Mouse (Mus musculus): Measurements from ENCODE around the gene Adora2b. TPM values are rescaled to one million over a fixed set of nuclear protein-coding genes. Genes with fewer than 3 reads are reported as not detected.

The Adora2b gene
- polyA plus RNA-seq, 1 experiment from 2014 or later, result 3.4 TPM

GRCm38 (mm10) chr11:62249266-62250037 lies 668 bp downstream of the Adora2b start:
- DNase-seq (ENCODE audit: low spot score, missing footprints), result peak; percentile 96
- peaks cover 6% of the 10 kb centered on the region; the same call in 1 of the 2 replicates for H3K4me1 ChIP-seq (ENCODE audit: control insufficient read depth, insufficient read depth, low read length)
- peak overlapping the region; percentile 45 for H3K4me3 ChIP-seq (ENCODE audit: low read depth, low read length)
- H3K27me3 ChIP-seq (ENCODE audit: control insufficient read depth, insufficient read depth, low read length), result peaks cover 27% of the 10 kb centered on the region
- 3% methylated on average over 35 of the region's 35 CpGs for WGBS
- peak overlapping the region; percentile 99 for H3K4me2 ChIP-seq
- no peaks in the 10 kb centered on the region for H3K36me3 ChIP-seq (ENCODE audit: control insufficient read depth, insufficient read depth, low read length)
- H3K9ac ChIP-seq (ENCODE audit: low read length), result peak overlapping the region; percentile 37
- no peaks in the 10 kb centered on the region for H3K9me3 ChIP-seq (ENCODE audit: control insufficient read depth, low read length)
- ATAC-seq (ENCODE audit: low FRiP score), result peak; percentile 10
- no peak overlapping the region for H3K27ac ChIP-seq (ENCODE audit: low read depth, low read length)

- Histone ChIP-seq H3K27me3 (ENCODE audit: control insufficient read depth, insufficient read depth, low read length) (peaks cover 27% of the 10 kb centered on the region), H3K27ac (ENCODE audit: low read depth, low read length) (no peak overlapping the region), H3K4me3 (ENCODE audit: low read depth, low read length) (no peak overlapping the region), H3K9ac (ENCODE audit: low read length) (no peak overlapping the region), H3K4me2 (peak overlapping the region; percentile 4; the same call in 1 of the 2 replicates), H3K9me3 (ENCODE audit: control insufficient read depth, low read length) (no peaks in the 10 kb centered on the region), H3K36me3 (ENCODE audit: control insufficient read depth, insufficient read depth, low read length) (no peaks in the 10 kb centered on the region), H3K4me1 (ENCODE audit: control insufficient read depth, insufficient read depth, low read length) (peaks cover 6% of the 10 kb centered on the region; the same call in 1 of the 2 replicates)
- 73% methylated on average over 11 of the region's 11 CpGs for WGBS
- ATAC-seq (ENCODE audit: low FRiP score) (no peak), DNase-seq (ENCODE audit: low spot score, missing footprints) (peak; percentile 87)
These were observed 2.3 kb downstream of the Adora2b start for GRCm38 (mm10) chr11:62251047-62251446.

- Histone ChIP-seq H3K9ac (ENCODE audit: low read length) (no peak overlapping the region), H3K36me3 (ENCODE audit: control insufficient read depth, insufficient read depth, low read length) (no peaks in the 10 kb centered on the region), H3K4me3 (ENCODE audit: low read depth, low read length) (no peak overlapping the region), H3K4me2 (no peak overlapping the region), H3K27me3 (ENCODE audit: control insufficient read depth, insufficient read depth, low read length) (peaks cover 20% of the 10 kb centered on the region), H3K4me1 (ENCODE audit: control insufficient read depth, insufficient read depth, low read length) (0 out of 2 replicates have a peak, but pooled peaks cover 3% of the 10 kb centered on the region), H3K27ac (ENCODE audit: low read depth, low read length) (no peak overlapping the region), H3K9me3 (ENCODE audit: control insufficient read depth, low read length) (no peaks in the 10 kb centered on the region)
- DNase-seq (ENCODE audit: low spot score, missing footprints) (no peak), ATAC-seq (ENCODE audit: low FRiP score) (no peak)
- 79% methylated on average over 5 of the region's 5 CpGs for WGBS
These were observed 4.6 kb downstream of the Adora2b start for GRCm38 (mm10) chr11:62253380-62253779.

DNA sequence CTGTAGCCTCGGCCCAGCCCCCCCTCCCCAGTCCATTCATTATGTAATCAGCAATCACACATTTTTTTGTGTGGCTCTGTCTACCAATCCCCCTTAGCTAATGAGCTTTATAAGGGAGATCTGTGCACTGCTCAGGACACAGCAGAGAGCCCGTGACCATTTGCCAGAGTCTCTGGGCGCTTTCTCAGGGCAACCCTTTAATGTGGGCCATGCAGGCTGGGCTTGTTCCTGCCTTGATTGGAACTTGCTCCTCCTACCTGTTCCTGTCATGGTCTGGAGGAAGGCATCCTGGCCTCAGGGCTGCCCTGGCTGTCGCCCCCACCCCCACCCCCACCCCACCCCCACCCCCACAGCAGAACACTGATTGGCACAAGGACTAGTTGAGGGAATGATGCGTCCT lies 10.4 kb downstream of the Adora2b start:
- H3K4me2 ChIP-seq, result no peak overlapping the region
- no peaks in the 10 kb centered on the region for H3K4me1 ChIP-seq (ENCODE audit: control insufficient read depth, insufficient read depth, low read length)
- no peaks in the 10 kb centered on the region for H3K27me3 ChIP-seq (ENCODE audit: control insufficient read depth, insufficient read depth, low read length)
- no peaks in the 10 kb centered on the region for H3K9me3 ChIP-seq (ENCODE audit: control insufficient read depth, low read length)
- 56% methylated on average over 5 of the region's 5 CpGs for WGBS
- no peak overlapping the region for H3K9ac ChIP-seq (ENCODE audit: low read length)
- H3K36me3 ChIP-seq (ENCODE audit: control insufficient read depth, insufficient read depth, low read length), result no peaks in the 10 kb centered on the region
- H3K27ac ChIP-seq (ENCODE audit: low read depth, low read length), result no peak overlapping the region
- ATAC-seq (ENCODE audit: low FRiP score) (no peak), DNase-seq (ENCODE audit: low spot score, missing footprints) (peak; percentile 80)
- H3K4me3 ChIP-seq (ENCODE audit: low read depth, low read length), result no peak overlapping the region

- no peaks in the 10 kb centered on the region for H3K27me3 ChIP-seq (ENCODE audit: control insufficient read depth, insufficient read depth, low read length)
- no peak overlapping the region for H3K9ac ChIP-seq (ENCODE audit: low read length)
- H3K4me3 ChIP-seq (ENCODE audit: low read depth, low read length), result no peak overlapping the region
- no peaks in the 10 kb centered on the region for H3K36me3 ChIP-seq (ENCODE audit: control insufficient read depth, insufficient read depth, low read length)
- no peak overlapping the region for H3K4me2 ChIP-seq
- H3K4me1 ChIP-seq (ENCODE audit: control insufficient read depth, insufficient read depth, low read length), result peaks cover 8% of the 10 kb centered on the region
- WGBS, result 84% methylated on average over 7 of the region's 7 CpGs
- no peak overlapping the region for H3K27ac ChIP-seq (ENCODE audit: low read depth, low read length)
- DNase-seq (ENCODE audit: low spot score, missing footprints) (peak; percentile 57), ATAC-seq (ENCODE audit: low FRiP score) (no peak)
- H3K9me3 ChIP-seq (ENCODE audit: control insufficient read depth, low read length), result no peaks in the 10 kb centered on the region
These were observed 14.8 kb downstream of the Adora2b start for GRCm38 (mm10) chr11:62263599-62263998.

DNA sequence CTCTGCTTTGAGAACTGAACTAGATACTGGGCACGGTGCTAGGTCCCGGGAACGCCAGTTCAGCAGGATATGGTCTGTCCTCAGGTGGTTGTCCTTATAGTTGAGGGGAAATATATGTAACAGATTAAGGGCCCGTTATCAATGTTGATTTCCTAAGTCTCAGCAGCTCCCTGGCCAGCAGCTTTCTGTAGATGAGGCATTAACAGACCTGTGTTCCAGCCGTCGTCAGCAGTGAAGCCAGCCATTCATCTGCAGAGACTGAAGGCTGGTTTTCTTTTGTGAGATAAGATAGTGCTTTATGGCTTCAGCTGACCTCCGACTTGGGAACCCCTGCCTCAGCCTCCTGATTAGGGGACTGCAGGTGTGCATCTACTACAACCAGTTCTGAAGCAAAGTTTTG lies 15.2 kb downstream of the Adora2b start:
- no peaks in the 10 kb centered on the region for H3K36me3 ChIP-seq (ENCODE audit: control insufficient read depth, insufficient read depth, low read length)
- H3K4me2 ChIP-seq, result no peak overlapping the region
- no peak overlapping the region for H3K4me3 ChIP-seq (ENCODE audit: low read depth, low read length)
- H3K9me3 ChIP-seq (ENCODE audit: control insufficient read depth, low read length), result no peaks in the 10 kb centered on the region
- 70% methylated on average over 7 of the region's 7 CpGs for WGBS
- DNase-seq (ENCODE audit: low spot score, missing footprints), result peak; percentile 60
- no peak overlapping the region for H3K27ac ChIP-seq (ENCODE audit: low read depth, low read length)
- no peak for ATAC-seq (ENCODE audit: low FRiP score)
- peaks cover 8% of the 10 kb centered on the region for H3K4me1 ChIP-seq (ENCODE audit: control insufficient read depth, insufficient read depth, low read length)
- no peak overlapping the region for H3K9ac ChIP-seq (ENCODE audit: low read length)
- no peaks in the 10 kb centered on the region for H3K27me3 ChIP-seq (ENCODE audit: control insufficient read depth, insufficient read depth, low read length)

GRCm38 (mm10) chr11:62265642-62266041 lies 16.9 kb downstream of the Adora2b start:
- no peaks in the 10 kb centered on the region for H3K9me3 ChIP-seq (ENCODE audit: control insufficient read depth, low read length)
- no peak for DNase-seq (ENCODE audit: low spot score, missing footprints)
- H3K4me2 ChIP-seq, result no peak overlapping the region
- no peaks in the 10 kb centered on the region for H3K27me3 ChIP-seq (ENCODE audit: control insufficient read depth, insufficient read depth, low read length)
- H3K4me3 ChIP-seq (ENCODE audit: low read depth, low read length), result no peak overlapping the region
- no peak for ATAC-seq (ENCODE audit: low FRiP score)
- no peaks in the 10 kb centered on the region for H3K36me3 ChIP-seq (ENCODE audit: control insufficient read depth, insufficient read depth, low read length)
- 56% methylated on average over 7 of the region's 7 CpGs for WGBS
- 0 out of 2 replicates have a peak overlapping the region, but pooled peaks have one; percentile 21 for H3K9ac ChIP-seq (ENCODE audit: low read length)
- no peak overlapping the region for H3K27ac ChIP-seq (ENCODE audit: low read depth, low read length)
- H3K4me1 ChIP-seq (ENCODE audit: control insufficient read depth, insufficient read depth, low read length), result peaks cover 8% of the 10 kb centered on the region

DNA sequence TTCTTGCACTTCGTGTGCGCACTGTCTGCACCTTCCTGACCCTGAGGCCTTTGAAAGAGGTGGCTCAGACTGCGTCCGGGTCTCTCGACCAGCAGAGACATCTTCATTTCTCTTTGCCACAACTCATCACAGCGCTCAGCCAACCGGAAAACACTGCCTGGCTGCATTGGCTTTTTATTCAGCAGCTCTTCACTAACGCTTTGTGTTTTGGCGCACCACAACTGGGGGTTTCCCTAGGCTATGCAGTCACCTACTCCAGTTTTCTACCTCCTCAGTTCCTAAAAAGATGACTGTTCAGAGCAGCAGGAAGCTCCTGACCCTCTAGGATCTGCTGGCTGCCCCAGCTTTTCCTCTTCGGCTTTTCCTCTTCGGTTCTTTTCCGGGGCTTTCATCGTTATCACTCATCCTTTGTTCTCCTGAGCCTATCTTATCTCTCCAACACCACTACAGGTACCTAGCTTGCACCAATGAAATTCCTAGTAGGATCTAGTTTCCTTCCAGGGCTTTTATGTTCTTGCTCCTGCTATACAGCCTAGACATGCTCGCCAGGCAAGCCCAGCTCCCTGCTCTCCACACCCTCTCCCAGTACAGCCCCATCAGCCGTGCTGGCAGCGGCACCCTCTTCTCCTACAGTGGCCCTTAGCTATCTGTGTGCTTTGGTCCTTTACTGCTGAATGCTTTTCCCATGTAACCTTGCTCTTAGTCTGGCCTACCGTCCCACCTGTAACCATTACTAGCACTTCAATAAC lies 17.9 kb downstream of the Adora2b start:
- Histone ChIP-seq H3K4me1 (ENCODE audit: control insufficient read depth, insufficient read depth, low read length) (peaks cover 8% of the 10 kb centered on the region), H3K9ac (ENCODE audit: low read length) (no peak overlapping the region), H3K9me3 (ENCODE audit: control insufficient read depth, low read length) (no peaks in the 10 kb centered on the region), H3K4me3 (ENCODE audit: low read depth, low read length) (no peak overlapping the region), H3K27ac (ENCODE audit: low read depth, low read length) (no peak overlapping the region), H3K4me2 (no peak overlapping the region), H3K27me3 (ENCODE audit: control insufficient read depth, insufficient read depth, low read length) (no peaks in the 10 kb centered on the region), H3K36me3 (ENCODE audit: control insufficient read depth, insufficient read depth, low read length) (no peaks in the 10 kb centered on the region)
- 44% methylated on average over 17 of the region's 17 CpGs for WGBS
- ATAC-seq (ENCODE audit: low FRiP score) (no peak), DNase-seq (ENCODE audit: low spot score, missing footprints) (no peak)

GRCm38 (mm10) chr11:62268381-62268780 lies 19.6 kb downstream of the Adora2b start:
- Histone ChIP-seq H3K36me3 (ENCODE audit: control insufficient read depth, insufficient read depth, low read length) (no peaks in the 10 kb centered on the region), H3K4me2 (no peak overlapping the region), H3K4me3 (ENCODE audit: low read depth, low read length) (no peak overlapping the region), H3K9ac (ENCODE audit: low read length) (no peak overlapping the region), H3K27me3 (ENCODE audit: control insufficient read depth, insufficient read depth, low read length) (no peaks in the 10 kb centered on the region), H3K9me3 (ENCODE audit: control insufficient read depth, low read length) (no peaks in the 10 kb centered on the region), H3K27ac (ENCODE audit: low read depth, low read length) (no peak overlapping the region), H3K4me1 (ENCODE audit: control insufficient read depth, insufficient read depth, low read length) (peaks cover 8% of the 10 kb centered on the region)
- no peak for DNase-seq (ENCODE audit: low spot score, missing footprints)
- no peak for ATAC-seq (ENCODE audit: low FRiP score)
- WGBS, result 79% methylated on average over 8 of the region's 8 CpGs

All from midbrain, embryonic 11.5 days (tissue).